Mouse (Mus musculus) CH12.LX (cell line): Measurements from ENCODE around the gene Pla2g7.

Experiments used
- CTCF ChIP-seq, 2 experiments: IDR thresholded peaks in 1 of 2; conservative IDR thresholded peaks in 1 of 2; 2 replicates each; pipeline ENCODE4 v1.5.1; 2011 to 2012; ENCODE audit warnings: low read depth in 2 of 2, low read length in 2 of 2, improper control_type of control experiment in 1 of 2, inconsistent platforms in 1 of 2, mild to moderate bottlenecking in 1 of 2, moderate library complexity in 1 of 2
- EP300 ChIP-seq: IDR thresholded peaks from 2 replicates; pipeline ENCODE4 v1.6.1; 2011; ENCODE audit warnings: low read length, improper control_type of control experiment
- KAT2A ChIP-seq: IDR thresholded peaks from 2 replicates; pipeline ENCODE4 v1.6.1; 2012; ENCODE audit warnings: low read length, improper control_type of control experiment, inconsistent platforms; ENCODE audit not compliant: insufficient replicate concordance
- MAX ChIP-seq: IDR thresholded peaks from 2 replicates; pipeline ENCODE4 v1.6.1; 2011; ENCODE audit warnings: low read length, improper control_type of control experiment
- MAZ ChIP-seq: IDR thresholded peaks from 2 replicates; pipeline ENCODE4 v1.6.1; 2012; ENCODE audit warnings: low read depth, mild to moderate bottlenecking, inconsistent platforms, low read length, improper control_type of control experiment, moderate library complexity
- MYC ChIP-seq: IDR thresholded peaks from 2 replicates; pipeline ENCODE4 v1.6.1; 2011; ENCODE audit warnings: low read depth, mild to moderate bottlenecking, improper control_type of control experiment, low read length
- NELFE ChIP-seq: IDR thresholded peaks from 2 replicates; pipeline ENCODE4 v1.6.1; 2011; ENCODE audit warnings: low read depth, low read length, improper control_type of control experiment
- POLR2A ChIP-seq: IDR thresholded peaks from 2 replicates; pipeline ENCODE4 v1.6.1; 2011; ENCODE audit warnings: low read depth, mild to moderate bottlenecking, improper control_type of control experiment, low read length
- RAD21 ChIP-seq: IDR thresholded peaks from 2 replicates; pipeline ENCODE4 v1.6.1; 2011; ENCODE audit warnings: low read depth, mild to moderate bottlenecking, low read length, improper control_type of control experiment, moderate library complexity
- TCF12 ChIP-seq: IDR thresholded peaks from 2 replicates; pipeline ENCODE4 v1.6.1; 2014; ENCODE audit warnings: low read depth, mild to moderate bottlenecking, inconsistent platforms, low read length, improper control_type of control experiment
- UBTF ChIP-seq: IDR thresholded peaks from 2 replicates; pipeline ENCODE4 v1.6.1; 2012; ENCODE audit warnings: low read depth, mild to moderate bottlenecking, inconsistent platforms, low read length, improper control_type of control experiment, moderate library complexity

GRCm38 (mm10) chr17:43597742-43598141 is 29.8 kb downstream of the Pla2g7 start:
- TF ChIP-seq MAZ, result no peak
- TF ChIP-seq TCF12, result no peak
- no peak for TF ChIP-seq EP300
- no peak for TF ChIP-seq KAT2A
- no peak for TF ChIP-seq POLR2A
- no peak for TF ChIP-seq MAX
- no peak for TF ChIP-seq MYC
- TF ChIP-seq UBTF, result no peak
- no peak for TF ChIP-seq RAD21
- TF ChIP-seq CTCF (conservative IDR thresholded peaks at IDR 0.05 in 1 of 2, IDR thresholded peaks at IDR 0.05 in 1 of 2; ENCODE audit: low read depth in 2 of 2, low read length in 2 of 2), result no peak
- no peak for TF ChIP-seq NELFE
